18 mouse cellular contexts compared by ENCODE assay signal in the genomic region with DNA sequence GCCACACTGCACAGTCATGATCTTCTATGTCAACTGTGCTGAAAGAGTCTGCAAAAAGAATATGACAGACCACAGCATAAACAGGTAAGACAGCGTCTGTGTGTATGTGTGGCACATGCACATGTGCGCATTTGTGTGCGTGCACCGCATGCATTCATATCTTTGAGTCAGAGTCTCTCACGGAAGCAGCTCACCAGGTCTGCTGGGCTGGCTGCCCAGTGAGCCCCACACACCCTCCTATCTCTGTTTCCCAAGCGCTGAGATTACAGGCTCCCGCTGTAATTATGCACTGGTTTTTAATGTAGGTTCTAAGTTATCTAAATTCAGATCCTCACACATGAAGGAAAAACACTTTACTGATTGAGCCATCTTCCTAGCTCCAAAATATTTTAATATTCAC. TPM values are rescaled to one million over a fixed set of nuclear protein-coding genes. Genes with fewer than 3 reads are reported as not detected.
DNase-seq lines count a peak whose midpoint lies in the region; TF ChIP-seq lines count a peak whose summit lies in the region.
"Had no signal": no experiment of that assay in that cellular context is flagged by ENCODE, and none has a peak within 500 bp of the region (broad histone marks: within the 10 kb centered on the region; RNA-seq: fewer than 3 reads in every experiment).

No protein-coding gene starts in this region.

- no peak for TF ChIP-seq RAD21 in MEL (IDR thresholded peaks at IDR 0.05; ENCODE audit: low read depth, low read length)

- no peak for TF ChIP-seq CTCF in MEL (IDR thresholded peaks at IDR 0.05 in 2 of 3, conservative IDR thresholded peaks at IDR 0.05 in 1 of 3; ENCODE audit: control insufficient read depth in 1 of 3, insufficient read depth in 1 of 3, low read depth in 2 of 3, low read length in 3 of 3, poor library complexity in 1 of 3, severe bottlenecking in 1 of 3)

- H3K4me3 ChIP-seq in MEL (ENCODE audit: control insufficient read depth in 1 of 2, insufficient read depth in 1 of 2, low read depth in 2 of 2, low read length in 2 of 2): no peak overlapping the region

- H3K27me3 ChIP-seq in MEL (ENCODE audit: control insufficient read depth in 1 of 2, insufficient read depth in 2 of 2, low read length in 2 of 2): no peaks in the 10 kb centered on the region
- H3K27me3 ChIP-seq: CH12.LX, Patski had no signal

- peak; percentile 65 to 68 for TF ChIP-seq EP300 in MEL (IDR thresholded peaks at IDR 0.05; ENCODE audit: low read depth in 1 of 2, low read length in 2 of 2)

- peaks cover 0 to 2% of the 10 kb centered on the region in 2 experiments; a peak in 2 of 4 replicates for H3K36me3 ChIP-seq in MEL (ENCODE audit: control insufficient read depth in 1 of 2, insufficient read depth in 2 of 2, low read length in 2 of 2)

- peak; percentile 26 for DNase-seq in heart, postnatal 4 days
- DNase-seq in heart, postnatal 14 days: no peak
- DNase-seq in MEL (ENCODE audit: low read depth, low spot score): peak; percentile 61
- no peak for DNase-seq in spleen, postnatal 4 days (ENCODE audit: low spot score in 2 of 2)
- DNase-seq: adrenal gland, adult 2 months; adrenal gland, adult 8-10 months; adrenal gland, postnatal 10 days; adrenal gland, postnatal 14 days; adrenal gland, postnatal 25 days; adrenal gland, postnatal 36 days; B cell, adult 2 months; cerebellum, adult 11 months; cerebellum, adult 11-12 months; cerebellum, adult 18-20 months; cerebellum, adult 2 months had no signal

- no peaks in the 10 kb centered on the region for H3K79me2 ChIP-seq in MEL (ENCODE audit: control insufficient read depth, insufficient read depth, low read length, poor library complexity)

- intact Hi-C loops in heart, postnatal 14 days (cut with DNase I): no loop called here

- no peak overlapping the region for H3K27ac ChIP-seq in MEL (ENCODE audit: control insufficient read depth, low read depth, low read length)

- no peak overlapping the region for H3K9ac ChIP-seq in MEL (ENCODE audit: control insufficient read depth, low read depth, low read length, poor library complexity, severe bottlenecking)

- no peak for TF ChIP-seq POLR2A in MEL (IDR thresholded peaks at IDR 0.05; ENCODE audit: control insufficient read depth in 1 of 2, insufficient read depth in 1 of 2, low read depth in 1 of 2, low read length in 2 of 2, poor library complexity in 1 of 2)

- H3K9me3 ChIP-seq in MEL (replicated peaks; ENCODE audit: insufficient read depth, low read length): no peaks in the 10 kb centered on the region
- H3K9me3 ChIP-seq: G1E had no signal

- H3K4me1 ChIP-seq in MEL (ENCODE audit: control insufficient read depth in 1 of 2, insufficient read depth in 2 of 2, low read length in 2 of 2): peaks cover 0 to 4% of the 10 kb centered on the region in 2 experiments; a peak in 2 of 4 replicates

TF ChIP-seq in MEL, 35 proteins besides CTCF, POLR2A, EP300 and RAD21:
- TF ChIP-seq POLR2AphosphoS2 (IDR thresholded peaks at IDR 0.05; ENCODE audit: low read length): no peak
- TF ChIP-seq MAFK (IDR thresholded peaks at IDR 0.05; ENCODE audit: borderline replicate concordance, low read depth, low read length): no peak
- TF ChIP-seq BHLHE40 (IDR thresholded peaks at IDR 0.05; ENCODE audit: borderline replicate concordance, low read depth, low read length): 0 out of 2 replicates have a peak, but pooled peaks have one; percentile 45
- 0 out of 2 replicates have a peak, but pooled peaks have one; percentile 21 for TF ChIP-seq SIN3A (IDR thresholded peaks at IDR 0.05; ENCODE audit: low read length)
- peak; percentile 98 for TF ChIP-seq RCOR1 (IDR thresholded peaks at IDR 0.05; ENCODE audit: low read depth, low read length)
- TF ChIP-seq GATA1 (IDR thresholded peaks at IDR 0.05; ENCODE audit: low read depth, low read length): peak; percentile 64
- no peak for TF ChIP-seq USF1 (IDR thresholded peaks at IDR 0.05; ENCODE audit: low read depth, low read length)
- TF ChIP-seq NRF1 (IDR thresholded peaks at IDR 0.05; ENCODE audit: insufficient read depth, low read depth, low read length, poor library complexity, severe bottlenecking): no peak
- no peak for TF ChIP-seq HCFC1 (IDR thresholded peaks at IDR 0.05; ENCODE audit: low read depth, low read length)
- no peak for TF ChIP-seq GABPA (IDR thresholded peaks at IDR 0.05; ENCODE audit: low read depth, low read length)
- no peak for TF ChIP-seq ZKSCAN1 (IDR thresholded peaks at IDR 0.05; ENCODE audit: low read depth, low read length)
- TF ChIP-seq MEF2A (IDR thresholded peaks at IDR 0.05; ENCODE audit: extremely low read depth, insufficient replicate concordance, low read depth, low read length, poor library complexity, severe bottlenecking): no peak
- TF ChIP-seq ZNF384 (IDR thresholded peaks at IDR 0.05; ENCODE audit: low read depth, low read length): no peak
- TF ChIP-seq SMC3 (IDR thresholded peaks at IDR 0.05; ENCODE audit: low read depth, low read length): no peak
- no peak for TF ChIP-seq ZMIZ1 (IDR thresholded peaks at IDR 0.05; ENCODE audit: low read depth, low read length)
- TF ChIP-seq KAT2A (conservative IDR thresholded peaks at IDR 0.05; ENCODE audit: low read depth, low read length): no peak
- TF ChIP-seq TBP (IDR thresholded peaks at IDR 0.05; ENCODE audit: low read depth, low read length): no peak
- TF ChIP-seq MXI1 (IDR thresholded peaks at IDR 0.05; ENCODE audit: low read depth, low read length): peak; percentile 73
- no peak for TF ChIP-seq POLR2AphosphoS5 (IDR thresholded peaks at IDR 0.05; ENCODE audit: borderline replicate concordance, low read depth, low read length)
- no peak for TF ChIP-seq NELFE (IDR thresholded peaks at IDR 0.05; ENCODE audit: low read depth, low read length)
- TF ChIP-seq ZC3H11A (IDR thresholded peaks at IDR 0.05; ENCODE audit: low read depth, low read length): no peak
- TF ChIP-seq USF2 (IDR thresholded peaks at IDR 0.05; ENCODE audit: borderline replicate concordance in 1 of 2, insufficient read depth in 1 of 2, low read depth in 1 of 2, low read length in 2 of 2): no peak
- no peak for TF ChIP-seq UBTF (IDR thresholded peaks at IDR 0.05; ENCODE audit: borderline replicate concordance, insufficient read depth, low read depth, low read length)
- no peak for TF ChIP-seq CHD2 (IDR thresholded peaks at IDR 0.05; ENCODE audit: low read length)
- TF ChIP-seq ELF1 (IDR thresholded peaks at IDR 0.05; ENCODE audit: low read depth, low read length): no peak
- 0 out of 2 replicates have a peak, but pooled peaks have one; percentile 42 for TF ChIP-seq TCF12 (IDR thresholded peaks at IDR 0.05; ENCODE audit: low read depth, low read length)
- TF ChIP-seq JUND (IDR thresholded peaks at IDR 0.05; ENCODE audit: low read depth, low read length): no peak
- peak; percentile 44; the same call in 1 of the 2 replicates for TF ChIP-seq ETS1 (IDR thresholded peaks at IDR 0.05; ENCODE audit: low read depth, low read length)
- TF ChIP-seq E2F4 (IDR thresholded peaks at IDR 0.05; ENCODE audit: borderline replicate concordance, low read depth, low read length): no peak
- TF ChIP-seq MYC (IDR thresholded peaks at IDR 0.05; ENCODE audit: low read depth, low read length): peak; percentile 70; the same call in 1 of the 2 replicates
- TF ChIP-seq MYB (IDR thresholded peaks at IDR 0.05; ENCODE audit: low read depth, low read length): no peak
- TF ChIP-seq MAX (IDR thresholded peaks at IDR 0.05; ENCODE audit: low read length): peak; percentile 71
- TF ChIP-seq MAZ (IDR thresholded peaks at IDR 0.05; ENCODE audit: low read depth, low read length): no peak
- TF ChIP-seq CHD1 (IDR thresholded peaks at IDR 0.05; ENCODE audit: low read depth, low read length): no peak
- TF ChIP-seq TAL1 (IDR thresholded peaks at IDR 0.05; ENCODE audit: low read length): no peak
TF ChIP-seq in MEL: peak in this region for 9.

RNA-seq across cellular contexts. Expression of gene Serac1, which starts 11.9 kb away (rescaled TPM):
- total RNA-seq in heart, postnatal 4 days (2021): 1 to 10 TPM; 7.0 to 8.8 TPM
- total RNA-seq in heart, postnatal 14 days (2021): 1 to 10 TPM; 7.6 to 7.9 TPM
- 4.1 and 4.2 TPM in 2 replicates for total RNA-seq in MEL (2012; rRNA removed)
- polyA plus RNA-seq in MEL (2012; ENCODE audit: insufficient read depth in 1 of 2, insufficient read length in 2 of 2, low read depth in 1 of 2, low replicate concordance in 2 of 2, missing spikeins in 1 of 2): 1 to 10 TPM in 1 of 2 experiments, not detected in 1; 5.9 TPM

RNA-seq across cellular contexts. Expression of gene Gtf2h5, which starts 12.0 kb away (rescaled TPM):
- 10 to 100 TPM; 87.1 to 94.5 TPM for total RNA-seq in heart, postnatal 4 days (2021)
- 10 to 100 TPM; 72.2 to 74.7 TPM for total RNA-seq in heart, postnatal 14 days (2021)
- 90.7 and 90.9 TPM in 2 replicates for total RNA-seq in MEL (2012; rRNA removed)
- 10 to 100 TPM in 1 of 2 experiments, not detected in 1; 78.3 TPM for polyA plus RNA-seq in MEL (2012; ENCODE audit: insufficient read depth in 1 of 2, insufficient read length in 2 of 2, low read depth in 1 of 2, low replicate concordance in 2 of 2, missing spikeins in 1 of 2)

RNA-seq across cellular contexts. Expression of gene Tulp4, which starts 38.6 kb away (rescaled TPM):
- 100 to 1,000 TPM; 127 to 136 TPM for total RNA-seq in heart, postnatal 4 days (2021)
- 100 to 1,000 TPM; 113 to 115 TPM for total RNA-seq in heart, postnatal 14 days (2021)
- total RNA-seq in MEL (2012; rRNA removed): 49.0 and 59.2 TPM in 2 replicates
- 1 to 10 TPM in 1 of 2 experiments, not detected in 1; 7.7 TPM for polyA plus RNA-seq in MEL (2012; ENCODE audit: insufficient read depth in 1 of 2, insufficient read length in 2 of 2, low read depth in 1 of 2, low replicate concordance in 2 of 2, missing spikeins in 1 of 2)

Comparison
In these comparisons a context has a peak if more than half of its experiments do, and no peak if none do; other contexts are left out.
1. DNase-seq: peak in heart, postnatal 4 days (single experiment) and MEL (single experiment); none in heart, postnatal 14 days (0 of 2) and spleen, postnatal 4 days (0 of 2).